Mouse (Mus musculus) macrophage (primary cell): ENCODE results near the gene Mlf2. TPM values are rescaled to one million over a fixed set of nuclear protein-coding genes. Genes with fewer than 3 reads are reported as not detected.

ENCODE experiments used
- H3K27ac ChIP-seq: fragments of 350-480 bp; formaldehyde crosslinking; 2 replicates; pipeline ENCODE4 v1.9.0; 2021
- H3K36me3 ChIP-seq: fragments of 350-480 bp; formaldehyde crosslinking; 2 replicates; pipeline ENCODE4 v1.9.0; 2021; ENCODE audit errors: inconsistent target
- H3K4me3 ChIP-seq: fragments of 350-480 bp; formaldehyde crosslinking; 2 replicates; pipeline ENCODE4 v1.9.0; 2021; ENCODE audit errors: inconsistent target
- H3K79me2 ChIP-seq: fragments of 350-480 bp; formaldehyde crosslinking; 2 replicates; pipeline ENCODE4 v1.9.0; 2021; ENCODE audit errors: inconsistent target
- WGBS: methylation state at CpG from one replicate; pipeline ENCODE4 v1.1.7; 2026; ENCODE audit warnings: inconsistent platforms; ENCODE audit not compliant: missing documents; 5-methylcytosine and 5-hydroxymethylcytosine counted together
- polyA plus RNA-seq: library from polyadenylated mRNA; stranded (reverse); fragments of 250-400 nt; gene quantifications from 3 replicates; pipeline ENCODE4 v1.2.4, GENCODE M21; 2018; ENCODE audit warnings: inconsistent platforms

Gene Mlf2
- polyA plus RNA-seq, 1 experiment from 2014 or later, result 179 TPM

DNA sequence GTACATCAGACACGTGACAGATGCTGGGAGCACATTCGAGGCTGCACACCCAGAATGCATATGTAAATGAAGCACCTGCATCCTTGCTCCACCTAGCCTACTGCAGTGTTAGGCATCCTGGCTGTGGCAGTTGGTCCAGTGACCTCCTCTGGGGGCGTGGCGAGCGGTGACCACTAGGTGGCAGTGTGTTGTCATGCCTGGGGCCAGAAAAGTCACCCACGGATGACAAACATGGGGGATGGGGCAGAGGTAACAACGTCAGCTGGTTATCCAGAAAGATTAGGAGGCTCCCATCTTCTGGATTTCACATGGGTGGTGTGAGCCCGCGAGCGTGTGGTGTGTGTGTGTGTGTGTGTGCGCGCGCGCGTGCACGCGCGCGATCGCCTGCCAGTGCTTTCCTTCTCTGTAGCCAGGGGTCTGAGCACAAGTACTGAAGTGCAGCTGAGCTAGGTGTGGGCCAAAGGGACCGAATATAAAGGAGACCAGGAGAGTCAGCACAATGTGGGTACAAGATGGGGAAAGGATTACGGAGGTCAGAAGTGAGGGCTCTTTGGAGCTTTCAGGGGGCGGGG lies 27.5 kb upstream of the Mlf2 start:
- peak overlapping the region; percentile 90 for H3K27ac ChIP-seq
- no peaks in the 10 kb centered on the region for H3K36me3 ChIP-seq
- WGBS, result 1% methylated on average over 20 of the region's 23 CpGs
- no peaks in the 10 kb centered on the region for H3K79me2 ChIP-seq
- peak overlapping the region; percentile 26 for H3K4me3 ChIP-seq

DNA sequence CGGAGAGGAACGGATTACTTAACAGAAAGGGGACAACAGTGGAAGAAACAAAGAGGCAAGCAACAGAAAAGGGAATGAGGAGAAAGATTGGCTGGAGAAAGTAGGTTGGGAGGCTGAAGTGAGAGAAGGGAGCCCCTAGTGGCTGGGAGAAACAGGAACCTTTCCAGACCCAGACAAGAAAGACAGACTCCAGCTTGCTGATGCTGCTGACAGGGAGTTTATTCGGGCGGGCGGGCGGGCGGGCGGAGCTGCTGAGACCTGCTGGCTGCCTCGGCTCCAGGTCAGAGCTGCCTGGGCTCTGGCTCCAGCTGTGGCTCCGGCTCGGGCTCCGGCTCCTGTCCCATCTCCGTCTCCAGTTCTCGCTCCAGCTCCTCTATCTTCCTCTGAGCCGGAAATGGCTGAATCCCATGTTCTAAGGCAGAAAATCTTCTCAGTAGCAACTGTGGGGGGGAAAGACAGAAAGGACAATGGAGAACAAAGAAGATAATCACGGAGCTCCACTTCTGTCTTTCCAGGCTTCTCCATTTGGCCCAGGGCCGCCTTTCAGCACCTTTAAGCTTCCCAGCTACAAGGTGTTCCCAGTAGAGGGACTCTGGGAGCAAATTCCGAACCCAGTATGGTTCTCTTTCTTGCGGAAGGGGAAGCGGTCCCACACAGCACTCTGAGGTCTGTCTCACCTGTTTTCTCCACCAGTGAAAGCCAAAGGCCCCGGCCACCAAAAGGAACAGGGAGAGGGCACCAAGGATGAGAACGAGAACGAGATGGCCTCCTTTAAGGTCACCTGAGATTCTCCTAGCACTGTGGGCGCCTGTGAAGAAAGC lies 26.8 kb upstream of the Mlf2 start:
- Histone ChIP-seq H3K27ac (peak overlapping the region; percentile 90), H3K4me3 (peak overlapping the region; percentile 26), H3K36me3 (no peaks in the 10 kb centered on the region), H3K79me2 (no peaks in the 10 kb centered on the region)
- 44% methylated on average over 24 of the region's 24 CpGs for WGBS

DNA sequence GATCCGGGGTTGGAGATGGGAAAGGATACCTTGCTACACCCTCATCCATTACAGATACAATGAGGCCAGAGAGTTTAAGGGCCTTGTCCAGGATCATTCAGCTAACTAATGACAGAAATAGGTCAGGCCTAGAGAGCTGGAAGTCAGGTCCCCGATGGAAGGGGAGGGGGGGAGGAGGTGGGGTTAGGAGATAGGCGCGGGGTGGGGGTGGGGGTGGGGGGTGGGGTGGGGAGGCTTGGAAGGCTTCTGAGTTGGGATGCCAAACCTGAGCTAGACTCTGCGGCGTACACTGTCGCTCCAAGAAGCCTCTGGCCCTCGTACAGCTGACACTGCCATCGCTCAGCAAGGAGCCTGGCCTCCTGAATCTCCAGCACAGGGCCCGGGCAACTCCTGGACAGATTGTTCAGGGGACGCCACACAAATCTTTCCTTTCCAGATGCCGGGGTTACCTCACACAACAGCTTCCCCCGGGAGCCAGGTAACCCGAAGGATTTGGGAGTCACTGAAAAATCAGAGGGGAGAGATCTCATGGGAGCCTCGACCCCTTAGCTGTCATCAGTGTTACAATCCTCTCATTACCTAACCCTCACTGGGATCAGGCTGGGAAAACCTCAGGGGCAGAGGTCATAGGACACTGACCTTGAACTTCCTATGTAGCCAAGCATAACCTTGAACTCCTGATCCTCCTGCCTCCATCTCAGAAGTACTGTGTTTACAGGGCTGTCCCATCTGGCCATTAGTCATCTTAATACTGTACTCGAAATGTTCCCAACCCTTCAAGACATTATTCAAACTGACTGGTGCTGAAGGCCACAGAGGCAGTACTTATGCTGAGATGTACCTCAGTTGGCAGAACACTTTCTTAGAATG lies 26.0 kb upstream of the Mlf2 start:
- no peak overlapping the region for H3K4me3 ChIP-seq
- H3K27ac ChIP-seq, result no peak overlapping the region
- H3K36me3 ChIP-seq, result no peaks in the 10 kb centered on the region
- H3K79me2 ChIP-seq, result no peaks in the 10 kb centered on the region
- WGBS, result 94% methylated on average over 15 of the region's 16 CpGs

DNA sequence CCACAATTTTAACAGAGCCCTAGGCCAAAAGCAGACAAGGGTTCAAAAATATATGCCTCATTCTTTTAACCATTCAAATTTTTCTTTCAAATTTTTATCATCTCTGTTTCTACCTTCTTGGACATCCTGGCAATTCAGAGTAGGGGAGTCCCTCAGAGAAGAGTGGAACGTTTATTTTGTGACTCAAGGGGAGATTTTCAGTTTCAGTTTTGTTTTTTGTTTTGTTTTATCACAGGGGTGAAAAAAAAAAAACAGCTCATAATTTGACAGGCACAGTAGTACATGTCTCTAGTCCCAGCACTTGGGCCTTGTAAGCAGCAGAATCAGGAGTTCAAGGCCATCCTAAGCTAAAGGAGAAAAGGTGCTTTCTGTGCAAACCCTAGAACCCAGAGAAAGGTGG lies 23.4 kb upstream of the Mlf2 start:
- H3K79me2 ChIP-seq, result no peaks in the 10 kb centered on the region
- 27% methylated on average over 1 of the region's 1 CpGs for WGBS
- no peaks in the 10 kb centered on the region for H3K36me3 ChIP-seq
- H3K27ac ChIP-seq, result no peak overlapping the region
- no peak overlapping the region for H3K4me3 ChIP-seq

DNA sequence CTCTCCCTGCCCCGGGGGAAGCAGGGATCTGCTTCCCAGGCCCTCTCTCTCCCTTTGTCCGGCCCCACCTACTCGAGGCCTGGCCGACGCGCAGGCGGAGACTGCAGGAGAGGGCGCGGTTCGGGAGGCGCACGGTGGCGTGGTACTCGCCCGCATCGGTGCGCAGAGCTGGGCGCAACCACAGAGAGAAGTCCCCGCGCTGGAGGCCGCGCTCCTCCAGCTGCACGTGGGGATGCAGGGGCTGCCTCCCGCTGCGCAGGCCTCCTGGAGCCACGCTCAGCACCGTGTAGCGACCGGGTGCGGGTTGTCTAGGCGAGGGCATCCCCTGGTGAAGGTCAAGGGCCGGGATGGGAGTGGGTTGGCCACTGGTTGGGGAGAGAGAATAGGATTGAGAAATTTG lies 21.2 kb upstream of the Mlf2 start:
- 41% methylated on average over 30 of the region's 32 CpGs for WGBS
- no peak overlapping the region for H3K4me3 ChIP-seq
- peaks cover 4% of the 10 kb centered on the region; the same call in 1 of the 2 replicates for H3K79me2 ChIP-seq
- H3K36me3 ChIP-seq, result peaks cover 13% of the 10 kb centered on the region; the same call in 1 of the 2 replicates
- no peak overlapping the region for H3K27ac ChIP-seq

DNA sequence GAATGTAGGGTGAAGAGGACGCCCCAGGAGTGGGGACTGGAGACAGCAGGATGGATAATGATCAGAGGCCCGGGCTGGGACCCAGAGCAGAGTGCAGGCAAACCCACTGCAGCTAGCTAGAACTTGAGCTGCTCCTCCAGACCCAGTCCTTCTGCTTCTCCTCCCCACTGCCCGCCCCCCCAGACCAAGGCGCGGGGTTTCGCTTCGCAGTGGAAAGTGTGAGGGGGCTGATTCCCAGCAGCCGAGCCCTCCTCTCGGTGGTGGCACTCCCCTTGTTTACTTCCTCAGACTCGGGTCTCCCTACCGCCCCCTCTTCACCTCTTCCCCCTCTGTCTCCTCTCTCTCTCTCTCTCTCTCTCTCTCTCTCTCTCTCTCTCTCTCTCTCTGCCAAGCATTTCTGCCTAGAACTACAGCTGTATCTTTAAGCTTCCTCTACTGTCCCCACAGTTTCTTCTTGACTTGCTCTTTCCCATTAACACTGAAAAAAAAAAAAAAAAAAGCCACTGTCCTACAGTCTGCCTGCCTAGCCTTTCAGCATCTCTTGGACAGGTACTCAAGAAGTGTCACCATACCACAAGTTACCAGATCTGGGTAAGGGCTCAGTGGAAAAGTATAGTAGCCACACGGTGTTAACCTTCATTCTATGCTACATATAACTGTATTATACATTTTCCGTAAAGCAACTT lies 19.5 kb upstream of the Mlf2 start, which contains the start of gene Lag3:
Gene Lag3, minus strand, starts transcription at position 173 of the 686 bp plus-strand sequence.
- peaks cover 21% of the 10 kb centered on the region for H3K79me2 ChIP-seq
- no peak within 1 kb of the TSS for H3K4me3 ChIP-seq
- 42% methylated on average over 11 of the region's 13 CpGs for WGBS
- H3K27ac ChIP-seq, result no peak within 1 kb of the TSS
- H3K36me3 ChIP-seq, result peaks cover 20% of the 10 kb centered on the region; the same call in 1 of the 2 replicates

DNA sequence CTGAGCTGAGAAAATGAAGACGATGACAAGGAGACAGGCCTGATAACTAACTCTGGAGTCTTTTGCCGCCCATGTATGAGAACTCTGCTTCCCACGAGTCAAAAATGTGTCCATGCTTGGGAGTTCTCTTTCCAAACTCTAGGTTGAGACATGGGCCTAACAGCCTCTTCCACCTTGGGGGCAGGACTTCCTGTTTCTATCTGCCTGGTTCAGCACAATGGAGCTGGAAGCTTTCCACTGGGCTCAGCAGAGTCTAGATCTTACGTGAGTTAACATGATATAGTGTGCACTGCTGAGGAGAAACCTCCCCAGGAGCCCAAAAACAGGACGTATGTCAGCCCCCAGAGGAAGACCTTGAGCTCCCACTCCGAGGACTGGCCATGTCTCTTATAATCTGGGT lies 18.0 kb upstream of the Mlf2 start:
- Histone ChIP-seq H3K79me2 (peaks cover 25% of the 10 kb centered on the region), H3K4me3 (no peak overlapping the region), H3K36me3 (peaks cover 20% of the 10 kb centered on the region; the same call in 1 of the 2 replicates), H3K27ac (peak overlapping the region; percentile 22)
- 54% methylated on average over 6 of the region's 6 CpGs for WGBS

DNA sequence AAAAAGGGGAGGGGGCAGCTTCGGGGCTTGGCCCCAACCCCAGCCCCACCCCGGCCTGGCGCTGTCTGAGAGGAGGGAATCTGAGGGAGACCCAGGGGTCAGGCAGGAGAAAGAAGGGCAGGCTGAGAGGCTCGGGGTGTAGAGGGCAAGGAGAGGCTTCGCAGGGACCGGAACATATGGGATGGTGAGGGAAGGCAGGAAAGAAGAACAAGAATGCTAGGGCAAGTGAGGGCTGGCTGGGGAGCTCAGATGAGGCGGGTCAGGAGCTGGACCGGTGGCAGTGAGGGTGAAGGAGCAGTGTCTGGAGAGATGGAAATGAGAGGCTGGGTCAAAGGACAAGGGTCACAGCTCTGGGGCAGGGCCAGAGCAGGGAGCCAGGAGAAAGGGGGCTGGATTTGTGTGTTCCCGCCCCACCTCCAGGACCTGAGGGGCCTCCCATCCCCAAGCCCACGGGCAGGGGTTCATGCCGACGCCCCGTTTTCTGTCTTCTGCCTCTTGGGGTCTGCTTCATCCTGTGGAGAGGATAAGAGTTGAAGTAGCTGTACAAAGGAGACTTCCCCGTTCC lies 17.4 kb upstream of the Mlf2 start:
- Histone ChIP-seq H3K79me2 (peaks cover 25% of the 10 kb centered on the region), H3K27ac (peak overlapping the region; percentile 22), H3K4me3 (no peak overlapping the region), H3K36me3 (peaks cover 20% of the 10 kb centered on the region; the same call in 1 of the 2 replicates)
- WGBS, result 94% methylated on average over 12 of the region's 14 CpGs

DNA sequence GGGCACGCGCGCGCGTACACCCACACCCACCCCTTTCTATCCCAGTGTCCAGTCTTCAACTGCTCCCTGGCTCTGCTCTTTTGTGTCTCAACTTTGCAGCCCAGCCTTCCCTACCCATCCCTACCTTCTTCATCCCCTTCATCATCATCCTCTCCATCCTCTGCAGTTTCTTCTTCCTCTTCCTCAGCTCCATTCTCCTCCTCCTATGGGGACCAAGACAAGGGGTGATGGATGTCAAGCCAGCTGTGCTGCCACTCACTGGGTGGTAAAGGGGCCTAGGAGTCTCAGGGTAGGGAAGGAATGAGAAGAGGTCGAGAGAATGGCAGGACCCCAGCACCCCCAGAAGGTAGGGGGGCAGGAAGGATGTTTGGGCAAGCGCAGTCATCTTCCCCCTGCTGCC lies 16.7 kb upstream of the Mlf2 start:
- 90% methylated on average over 7 of the region's 7 CpGs for WGBS
- Histone ChIP-seq H3K27ac (no peak overlapping the region), H3K79me2 (peaks cover 25% of the 10 kb centered on the region), H3K4me3 (no peak overlapping the region), H3K36me3 (peaks cover 20% of the 10 kb centered on the region; the same call in 1 of the 2 replicates)

DNA sequence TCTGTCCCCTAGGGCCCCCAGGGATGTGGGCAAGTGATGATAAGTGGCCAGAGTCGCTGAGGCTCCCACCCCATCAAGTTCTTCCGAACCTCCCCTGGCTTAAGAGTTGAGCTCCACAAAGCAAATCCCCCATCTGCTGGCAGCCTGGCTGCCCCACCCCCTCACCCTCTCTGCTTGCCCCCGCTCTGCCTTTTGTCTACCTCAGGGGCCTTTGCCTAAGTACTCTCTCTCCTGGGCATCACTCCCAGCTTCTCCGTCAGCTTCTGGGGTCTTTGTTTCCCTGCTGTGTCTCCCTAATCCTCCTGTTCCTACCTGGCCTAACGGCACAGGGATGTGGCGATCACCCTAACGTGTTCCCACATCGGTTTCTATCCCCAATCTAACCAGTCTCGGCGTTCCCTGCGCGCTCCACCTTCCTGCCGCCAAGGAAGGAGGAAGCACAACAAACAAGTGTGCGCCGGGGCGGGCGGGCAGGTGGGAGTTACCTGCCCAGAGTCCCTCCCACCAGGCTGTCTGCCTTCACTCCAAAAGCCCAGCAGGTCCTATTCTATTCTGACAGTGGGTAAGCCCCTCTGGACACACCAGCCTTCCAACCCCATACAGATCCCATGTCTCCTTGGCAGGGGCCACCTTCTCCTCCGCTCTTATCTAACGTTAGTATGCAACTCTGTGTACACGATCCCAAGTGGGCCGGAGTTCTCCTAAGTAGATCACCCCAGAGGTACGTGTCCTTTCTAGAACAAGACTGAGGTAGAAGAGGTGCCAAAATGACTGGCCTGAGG lies 15.8 kb upstream of the Mlf2 start:
- H3K4me3 ChIP-seq, result peak overlapping the region; percentile 78

DNA sequence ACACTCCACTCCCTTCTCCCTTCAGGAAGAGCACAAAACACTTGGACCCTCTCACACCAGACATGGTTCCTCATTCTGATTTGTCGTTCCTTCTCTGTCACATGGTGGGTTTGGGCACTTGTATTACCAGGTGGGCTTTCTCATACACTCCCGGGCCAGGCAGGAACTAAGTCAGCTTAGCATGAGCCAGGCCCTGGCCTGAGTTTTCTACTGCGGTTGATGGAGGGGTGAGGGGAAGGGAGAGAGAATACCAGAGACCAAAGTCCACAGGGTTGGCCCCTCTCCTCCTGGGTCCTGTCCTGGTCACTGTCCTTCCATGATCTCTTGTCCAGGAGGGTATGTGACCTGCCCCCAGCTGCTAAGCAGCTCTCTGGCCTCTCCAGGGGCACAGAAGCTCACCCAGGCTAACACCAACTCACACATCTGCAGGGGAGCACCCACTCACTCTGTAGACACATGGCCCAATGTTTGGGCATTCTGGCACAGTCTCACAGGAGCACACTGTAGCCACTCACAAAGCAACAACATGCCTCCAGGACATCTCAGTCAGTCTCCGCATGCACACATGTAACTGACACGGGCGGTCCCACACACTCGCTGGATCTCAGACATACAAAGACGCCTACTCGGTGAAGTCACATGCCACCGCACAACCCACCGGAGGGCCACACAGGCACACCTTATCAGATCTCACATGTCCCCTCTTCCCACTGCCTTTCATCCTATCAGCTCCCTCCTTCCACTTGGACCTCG lies 15.1 kb upstream of the Mlf2 start:
- peak overlapping the region; percentile 57 for H3K27ac ChIP-seq
- H3K79me2 ChIP-seq, result peaks cover 25% of the 10 kb centered on the region
- H3K4me3 ChIP-seq, result peak overlapping the region; percentile 78
- peaks cover 20% of the 10 kb centered on the region; the same call in 1 of the 2 replicates for H3K36me3 ChIP-seq
- 47% methylated on average over 9 of the region's 12 CpGs for WGBS

More for the DNA sequence above, 15.8 kb upstream of the Mlf2 start:
- Histone ChIP-seq H3K79me2 (peaks cover 25% of the 10 kb centered on the region), H3K36me3 (peaks cover 20% of the 10 kb centered on the region; the same call in 1 of the 2 replicates), H3K27ac (peak overlapping the region; percentile 57; the same call in 1 of the 2 replicates)
- 81% methylated on average over 17 of the region's 22 CpGs for WGBS

DNA sequence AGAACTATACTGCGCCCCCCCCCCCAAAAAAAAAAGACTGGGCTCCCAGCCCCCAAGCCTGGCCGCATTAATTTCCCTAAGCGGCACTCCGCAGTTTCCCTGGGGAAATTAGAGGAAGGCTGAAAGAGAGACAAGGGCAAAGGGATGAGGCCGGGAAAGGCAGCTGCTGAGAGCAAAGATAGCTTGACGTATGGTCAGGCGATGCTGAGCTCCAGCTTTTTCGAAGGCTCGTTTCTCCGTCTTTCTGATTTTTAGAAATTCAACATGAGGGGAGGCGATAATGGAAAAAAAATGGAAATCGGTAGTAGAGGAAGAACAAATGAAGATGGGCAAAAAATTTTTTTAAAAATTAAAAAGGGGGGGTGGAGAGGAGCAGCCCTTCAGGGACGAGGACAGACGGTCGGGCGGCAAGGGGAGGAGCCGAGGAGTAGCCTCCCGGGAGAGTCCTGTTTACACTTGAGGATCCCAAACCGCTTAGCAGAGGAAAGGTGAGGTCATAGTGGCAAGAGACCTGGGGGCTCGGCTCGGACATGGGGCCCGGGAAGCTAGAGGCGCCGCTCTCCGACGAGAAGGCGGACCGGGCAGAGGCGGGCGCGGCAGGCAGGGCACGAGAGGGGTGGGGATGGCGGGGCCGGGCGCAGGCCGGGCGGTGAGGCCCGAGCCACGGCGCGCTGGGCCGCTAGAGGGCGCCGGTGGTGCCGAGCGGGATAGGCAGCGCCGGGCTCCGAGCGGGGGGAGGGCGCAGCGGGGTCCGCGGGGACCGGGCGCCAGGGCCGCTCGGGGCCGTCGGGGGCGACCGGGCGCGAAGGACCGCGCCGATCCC lies 14.3 kb upstream of the Mlf2 start:
- whole genome bisulfite sequencing, result 6% methylated on average over 66 of the region's 67 CpGs

More for the DNA sequence above, 14.3 kb upstream of the Mlf2 start:
- Histone ChIP-seq H3K27ac (peak overlapping the region; percentile 57), H3K79me2 (peaks cover 25% of the 10 kb centered on the region), H3K36me3 (peaks cover 20% of the 10 kb centered on the region; the same call in 1 of the 2 replicates), H3K4me3 (peak overlapping the region; percentile 78)
